In the genomic region with DNA sequence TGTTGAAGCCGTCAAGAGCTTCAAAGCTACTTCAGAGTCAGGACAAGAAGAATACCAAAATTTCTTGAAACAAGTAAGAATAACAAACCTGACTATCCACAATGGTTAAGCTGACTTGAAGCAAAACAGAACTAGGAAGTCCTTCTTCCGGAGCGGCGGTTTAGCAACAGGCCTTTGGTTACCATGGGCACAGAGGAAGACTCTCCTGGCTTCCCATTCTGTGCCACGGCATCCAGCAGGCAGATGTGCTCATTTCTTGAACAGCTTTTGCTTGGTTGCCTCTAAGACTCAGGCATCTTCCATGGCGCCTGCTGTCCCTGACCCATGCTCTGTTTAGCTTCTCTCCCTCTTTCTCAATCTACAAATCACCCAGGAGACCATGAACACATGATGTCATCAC, we compare ENCODE assay signal across 27 mouse cellular contexts.
DNase-seq lines count a peak whose midpoint lies in the region; ATAC-seq and TF ChIP-seq lines count a peak whose summit lies in the region.
"Had no signal": no experiment of that assay in that cellular context is flagged by ENCODE, and none has a peak within 500 bp of the region (broad histone marks: within the 10 kb centered on the region; RNA-seq: fewer than 3 reads in every experiment).

No protein-coding gene starts in this region.

- no peak overlapping the region for H3K9ac ChIP-seq in heart, embryonic 12.5 days
- no peak overlapping the region for H3K9ac ChIP-seq in heart, postnatal 0 days (replicated peaks; ENCODE audit: low read depth, low read length)
- H3K9ac ChIP-seq in forebrain, embryonic 13.5 days: no peak overlapping the region
- H3K9ac ChIP-seq: forebrain, postnatal 0 days; hindbrain, embryonic 13.5 days; liver, embryonic 12.5 days; liver, postnatal 0 days; midbrain, embryonic 13.5 days; neural tube, embryonic 13.5 days had no signal

- peaks cover 6% of the 10 kb centered on the region for H3K36me3 ChIP-seq in heart, embryonic 12.5 days
- H3K36me3 ChIP-seq in heart, postnatal 0 days (replicated peaks; ENCODE audit: control insufficient read depth, insufficient read depth, low read length): peaks cover 22% of the 10 kb centered on the region
- H3K36me3 ChIP-seq in forebrain, embryonic 13.5 days (ENCODE audit: poor library complexity, severe bottlenecking): peaks cover 10% of the 10 kb centered on the region; the same call in 1 of the 2 replicates
- H3K36me3 ChIP-seq: liver, embryonic 12.5 days had no signal

- no peak for DNase-seq in heart, postnatal 25 days (ENCODE audit: low spot score)
- DNase-seq in heart, postnatal 0 days (ENCODE audit: low spot score): no peak
- no peak for DNase-seq in heart, adult 18-20 months
- no peak for DNase-seq in left cerebral cortex, adult 9 months (ENCODE audit: low spot score in 2 of 2)
- DNase-seq: adrenal gland, postnatal 36 days; cerebellum, adult 11 months; cerebellum, adult 9-10 months; cerebellum, postnatal 36 days; forebrain, postnatal 0 days; kidney, adult 8-10 months; kidney, postnatal 4 days; left cerebral cortex, postnatal 4 days; liver, postnatal 0 days; lung, postnatal 36 days; spleen, adult 18-20 months; thymus, postnatal 14 days had no signal

- TF ChIP-seq EP300 in heart, postnatal 0 days (IDR thresholded peaks at IDR 0.05; ENCODE audit: low read depth): no peak

- no peak overlapping the region for H3K4me2 ChIP-seq in heart, embryonic 12.5 days
- H3K4me2 ChIP-seq in heart, postnatal 0 days (ENCODE audit: low read depth, low read length): no peak overlapping the region
- no peak overlapping the region for H3K4me2 ChIP-seq in forebrain, embryonic 13.5 days
- H3K4me2 ChIP-seq: hindbrain, embryonic 13.5 days; liver, embryonic 12.5 days; midbrain, embryonic 13.5 days; neural tube, embryonic 13.5 days had no signal

- intact Hi-C loops in heart, postnatal 25 days (cut with DNase I): no loop called here

- no peak overlapping the region for H3K4me3 ChIP-seq in heart, embryonic 12.5 days
- no peak overlapping the region for H3K4me3 ChIP-seq in heart, postnatal 0 days (ENCODE audit: low read depth, low read length)
- H3K4me3 ChIP-seq in forebrain, embryonic 13.5 days: no peak overlapping the region
- H3K4me3 ChIP-seq: erythroblast, embryonic 14.5 days; hindbrain, embryonic 13.5 days; liver, embryonic 12.5 days; midbrain, embryonic 13.5 days; neural tube, embryonic 13.5 days had no signal

- H3K27me3 ChIP-seq in heart, embryonic 12.5 days (replicated peaks): no peaks in the 10 kb centered on the region
- H3K27me3 ChIP-seq in heart, postnatal 0 days (ENCODE audit: control insufficient read depth, insufficient read depth, low read length): no peaks in the 10 kb centered on the region
- H3K27me3 ChIP-seq in forebrain, embryonic 13.5 days: no peaks in the 10 kb centered on the region
- H3K27me3 ChIP-seq: hindbrain, embryonic 13.5 days; liver, embryonic 12.5 days; midbrain, embryonic 13.5 days; neural tube, embryonic 13.5 days had no signal

- ATAC-seq in heart, embryonic 12.5 days (ENCODE audit: insufficient number of reproducible peaks, low FRiP score): no peak
- ATAC-seq in heart, postnatal 0 days (ENCODE audit: insufficient read depth, low read depth): no peak
- ATAC-seq in hematopoietic stem cell, adult 5-6 weeks (replicated peaks in 1 of 2; ENCODE audit: insufficient read depth in 1 of 2, low FRiP score in 2 of 2, low TSS enrichment in 1 of 2, low read depth in 1 of 2, poor library complexity in 2 of 2, severe bottlenecking in 2 of 2): peak; percentile 84 to 88; a peak in 3 of 4 replicates
- no peak for ATAC-seq in forebrain, embryonic 13.5 days
- ATAC-seq: CD4-positive, CD25-positive, alpha-beta regulatory T cell, adult 4 months; forebrain, postnatal 0 days; intestine, embryonic 16.5 days; liver, embryonic 12.5 days; liver, postnatal 0 days; midbrain, embryonic 13.5 days had no signal

- peaks cover 51% of the 10 kb centered on the region for H3K4me1 ChIP-seq in heart, embryonic 12.5 days (replicated peaks)
- peaks cover 19% of the 10 kb centered on the region for H3K4me1 ChIP-seq in heart, postnatal 0 days (ENCODE audit: control insufficient read depth, insufficient read depth)
- H3K4me1 ChIP-seq in forebrain, embryonic 13.5 days: no peaks in the 10 kb centered on the region
- H3K4me1 ChIP-seq: hindbrain, embryonic 13.5 days; liver, embryonic 12.5 days; midbrain, embryonic 13.5 days; neural tube, embryonic 13.5 days had no signal

- peak overlapping the region; percentile 78 for H3K27ac ChIP-seq in heart, embryonic 12.5 days (ENCODE audit: poor library complexity, severe bottlenecking)
- peak overlapping the region; percentile 4; the same call in 1 of the 2 replicates for H3K27ac ChIP-seq in heart, postnatal 0 days (ENCODE audit: low read depth)
- H3K27ac ChIP-seq in forebrain, embryonic 13.5 days: no peak overlapping the region
- H3K27ac ChIP-seq: hindbrain, embryonic 13.5 days; kidney, postnatal 0 days; liver, embryonic 12.5 days; midbrain, embryonic 13.5 days; neural tube, embryonic 13.5 days had no signal

- 56% methylated on average over 6 of the region's 6 CpGs for WGBS in heart, embryonic 12.5 days
- WGBS in heart, postnatal 0 days: 62% methylated on average over 6 of the region's 6 CpGs
- 77% methylated on average over 6 of the region's 6 CpGs for WGBS in forebrain, embryonic 13.5 days

- no peak for TF ChIP-seq CTCF in heart, postnatal 0 days (IDR thresholded peaks at IDR 0.05; ENCODE audit: low read depth)

- H3K9me3 ChIP-seq in heart, embryonic 12.5 days (replicated peaks): no peaks in the 10 kb centered on the region
- H3K9me3 ChIP-seq in heart, postnatal 0 days (replicated peaks; ENCODE audit: control insufficient read depth, low read length): no peaks in the 10 kb centered on the region
- no peaks in the 10 kb centered on the region for H3K9me3 ChIP-seq in forebrain, embryonic 13.5 days (replicated peaks)
- H3K9me3 ChIP-seq: hindbrain, embryonic 13.5 days; liver, embryonic 12.5 days; midbrain, embryonic 13.5 days; neural tube, embryonic 13.5 days had no signal

Comparison
In these comparisons a context has a peak if more than half of its experiments do, and no peak if none do; other contexts are left out.
1. ATAC-seq: peak in hematopoietic stem cell, adult 5-6 weeks (2 of 2); none in heart, embryonic 12.5 days (single experiment), heart, postnatal 0 days (single experiment) and forebrain, embryonic 13.5 days (single experiment).